Mouse (Mus musculus) limb, embryonic 11.5 days (tissue): ENCODE results near the gene Nlk. TPM values are rescaled to one million over a fixed set of nuclear protein-coding genes. Genes with fewer than 3 reads are reported as not detected.

Experiments used
- ATAC-seq: fragments of 200-750 bp; cut with Nextera tagmentation; 2 replicates; pipeline ENCODE4 v1.8.0; 2017; ENCODE audit warnings: low read depth; ENCODE audit not compliant: insufficient number of reproducible peaks, low FRiP score, low TSS enrichment
- DNase-seq: peaks from one replicate; pipeline ENCODE4 v3.0.0-alpha.2; 2015; ENCODE audit warnings: low spot score
- H3K27ac ChIP-seq: fragments of 300-500 bp; sonication (generic); replicated peaks from 2 replicates; pipeline ENCODE4 v1.5.1; 2014; ENCODE audit warnings: low read depth, mild to moderate bottlenecking, low read length
- H3K27me3 ChIP-seq: fragments of 300-500 bp; sonication (generic); 2 replicates; pipeline ENCODE4 v1.6.1; 2014; ENCODE audit warnings: mild to moderate bottlenecking, low read length, mixed read lengths; ENCODE audit not compliant: control insufficient read depth, insufficient read depth
- H3K36me3 ChIP-seq: fragments of 300-500 bp; sonication (generic); 2 replicates; pipeline ENCODE4 v1.6.1; 2014; ENCODE audit warnings: mild to moderate bottlenecking, low read length, moderate library complexity, mixed read lengths; ENCODE audit not compliant: control insufficient read depth, insufficient read depth
- H3K4me1 ChIP-seq: fragments of 300-500 bp; sonication (generic); 2 replicates; pipeline ENCODE4 v1.6.1; 2014; ENCODE audit warnings: low read length, mixed read lengths; ENCODE audit not compliant: control insufficient read depth, insufficient read depth
- H3K4me2 ChIP-seq: fragments of 300-500 bp; sonication (generic); 2 replicates; pipeline ENCODE4 v1.6.1; 2014; ENCODE audit warnings: low read depth, mild to moderate bottlenecking, moderate library complexity; ENCODE audit not compliant: severe bottlenecking
- H3K4me3 ChIP-seq: fragments of 300-500 bp; sonication (generic); 2 replicates; pipeline ENCODE4 v1.5.1; 2014; ENCODE audit warnings: low read depth, low read length
- H3K9ac ChIP-seq: fragments of 300-500 bp; sonication (generic); 2 replicates; pipeline ENCODE4 v1.6.1; 2014; ENCODE audit warnings: mild to moderate bottlenecking, low read length
- H3K9me3 ChIP-seq: fragments of 300-500 bp; sonication (generic); 2 replicates; pipeline ENCODE4 v1.6.1; 2016; ENCODE audit warnings: low read length; ENCODE audit not compliant: control insufficient read depth
- WGBS: fragments of 180-500 bp; shearing (Covaris S2); extraction: QIAGEN DNeasy Blood & Tissue Kit; methylation state at CpG from one replicate; pipeline ENCODE4 v1.1.7; 2014; 5-methylcytosine and 5-hydroxymethylcytosine counted together
- polyA plus RNA-seq: library from polyadenylated mRNA; unstranded; fragments of >200 nt; fragmentation: Nextera tagmentation; extraction: Ambion mirVana; gene quantifications from 2 replicates; pipeline ENCODE4 v1.2.1, GENCODE M21; 2014

The Nlk gene
- polyA plus RNA-seq, 1 experiment from 2014 or later = 14.2 TPM

- DNase-seq (no peak), ATAC-seq (no peak)
- H3K27me3 ChIP-seq = no peaks in the 10 kb centered on the region
- H3K9ac ChIP-seq = no peak overlapping the region
- WGBS = 52% methylated on average over 6 of the region's 6 CpGs
- H3K4me2 ChIP-seq = no peak overlapping the region
- H3K4me3 ChIP-seq = no peak overlapping the region
- H3K27ac ChIP-seq = no peak overlapping the region
- peaks cover 3% of the 10 kb centered on the region; the same call in 1 of the 2 replicates for H3K36me3 ChIP-seq
- no peaks in the 10 kb centered on the region for H3K9me3 ChIP-seq
- no peaks in the 10 kb centered on the region for H3K4me1 ChIP-seq
Measured at GRCm38 (mm10) chr11:78566775-78567174, 130.4 kb downstream of the Nlk start.

DNA sequence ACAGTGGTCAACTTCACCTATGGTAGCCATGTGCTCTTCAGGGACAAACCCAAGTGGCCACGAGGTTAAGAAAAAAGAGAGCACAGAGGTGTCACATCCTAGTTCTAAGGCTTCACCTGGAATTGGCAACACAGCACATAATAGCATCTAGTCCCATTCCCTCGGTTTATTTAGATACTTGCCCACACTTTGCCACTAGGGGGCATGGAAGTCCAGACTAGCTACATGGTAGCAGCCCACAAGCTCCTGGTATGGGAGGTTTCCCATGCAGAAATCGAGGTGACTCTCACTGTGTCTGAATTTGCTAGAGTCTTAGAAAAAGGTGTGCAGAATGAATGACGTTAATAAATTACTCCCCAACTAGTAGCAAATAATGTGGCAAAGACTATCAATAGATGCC lies 136.7 kb downstream of the Nlk start:
- ATAC-seq (no peak), DNase-seq (peak; percentile 78)
- Histone ChIP-seq H3K4me1 (no peaks in the 10 kb centered on the region; the same call in 1 of the 2 replicates), H3K9ac (no peak overlapping the region), H3K9me3 (no peaks in the 10 kb centered on the region), H3K27ac (no peak overlapping the region), H3K27me3 (no peaks in the 10 kb centered on the region), H3K4me3 (no peak overlapping the region), H3K4me2 (no peak overlapping the region), H3K36me3 (no peaks in the 10 kb centered on the region)
- WGBS = 20% methylated on average over 4 of the region's 4 CpGs

DNA sequence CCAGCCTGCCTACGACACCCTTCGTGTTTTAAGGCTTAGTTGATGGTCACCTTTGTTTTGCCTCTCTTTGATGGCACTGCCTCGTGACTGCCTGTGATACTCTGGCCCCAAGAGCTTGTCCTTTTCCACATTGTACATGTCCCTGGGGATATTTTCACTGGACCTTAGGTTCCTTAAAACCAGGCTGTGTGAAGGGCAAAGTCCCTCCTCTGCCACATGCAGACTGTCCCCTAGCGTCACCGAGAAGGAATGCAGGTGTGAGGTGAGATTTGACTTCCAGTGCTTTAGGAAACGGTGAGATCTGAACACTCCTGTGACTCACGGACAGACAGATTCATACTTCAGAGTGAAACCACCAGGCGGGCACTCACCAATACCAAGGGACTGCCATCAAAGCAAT lies 139.9 kb downstream of the Nlk start:
- Histone ChIP-seq H3K9ac (no peak overlapping the region), H3K27me3 (no peaks in the 10 kb centered on the region), H3K4me3 (no peak overlapping the region), H3K36me3 (no peaks in the 10 kb centered on the region), H3K4me2 (no peak overlapping the region), H3K4me1 (no peaks in the 10 kb centered on the region; the same call in 1 of the 2 replicates), H3K27ac (no peak overlapping the region), H3K9me3 (no peaks in the 10 kb centered on the region)
- WGBS = 56% methylated on average over 8 of the region's 8 CpGs
- DNase-seq = no peak
- ATAC-seq = no peak

GRCm38 (mm10) chr11:78556070-78556469 lies 141.1 kb downstream of the Nlk start:
- H3K36me3 ChIP-seq = no peaks in the 10 kb centered on the region
- H3K4me3 ChIP-seq = no peak overlapping the region
- no peak overlapping the region for H3K9ac ChIP-seq
- H3K4me2 ChIP-seq = no peak overlapping the region
- no peaks in the 10 kb centered on the region for H3K27me3 ChIP-seq
- H3K9me3 ChIP-seq = no peaks in the 10 kb centered on the region
- H3K27ac ChIP-seq = no peak overlapping the region
- ATAC-seq (no peak), DNase-seq (no peak)
- no peaks in the 10 kb centered on the region; the same call in 1 of the 2 replicates for H3K4me1 ChIP-seq
- WGBS = 88% methylated on average over 4 of the region's 4 CpGs

DNA sequence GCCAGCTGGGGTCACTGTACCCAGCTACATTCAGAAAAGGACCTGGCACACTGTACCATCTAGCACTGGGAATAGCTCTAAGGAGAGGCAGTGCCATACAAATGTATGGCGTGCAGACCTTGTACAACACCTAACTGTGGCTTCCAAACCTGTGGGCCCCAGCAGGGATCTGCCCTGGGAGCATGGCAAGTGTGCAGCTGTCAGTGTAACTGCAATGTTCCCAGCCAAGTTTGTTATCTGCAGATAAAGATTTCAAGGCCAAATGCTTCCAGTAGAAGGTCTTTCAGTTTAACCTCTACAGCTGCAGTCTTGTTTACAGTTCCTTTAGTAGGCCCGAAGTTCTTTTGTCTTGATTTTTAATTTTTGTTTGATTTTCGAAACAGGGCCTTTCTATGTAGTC lies 141.6 kb downstream of the Nlk start:
- Histone ChIP-seq H3K36me3 (no peaks in the 10 kb centered on the region), H3K27ac (no peak overlapping the region), H3K27me3 (no peaks in the 10 kb centered on the region), H3K4me1 (no peaks in the 10 kb centered on the region; the same call in 1 of the 2 replicates), H3K9me3 (no peaks in the 10 kb centered on the region), H3K9ac (no peak overlapping the region), H3K4me2 (no peak overlapping the region), H3K4me3 (no peak overlapping the region)
- DNase-seq (no peak), ATAC-seq (no peak)
- 88% methylated on average over 3 of the region's 3 CpGs for WGBS

DNA sequence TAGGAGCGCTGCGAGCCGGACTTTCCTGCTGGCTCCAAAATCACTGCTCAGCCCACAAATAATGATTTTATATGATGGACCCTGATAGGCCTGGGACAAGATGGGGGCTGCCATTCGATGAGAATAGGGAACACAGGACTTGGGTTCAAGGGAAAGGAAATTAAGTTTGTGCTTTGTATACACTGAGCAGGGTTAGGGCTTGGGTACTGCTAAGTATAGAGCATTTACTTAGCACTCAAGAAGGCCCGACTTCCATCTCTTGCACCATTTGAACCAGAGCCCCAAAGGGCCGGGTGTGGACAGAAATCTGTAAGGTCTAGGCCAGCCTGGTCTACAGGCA lies 146.1 kb downstream of the Nlk start:
- Histone ChIP-seq H3K27ac (peak overlapping the region; percentile 16; the same call in 1 of the 2 replicates), H3K4me2 (peak overlapping the region; percentile 62), H3K4me1 (peaks cover 8% of the 10 kb centered on the region; the same call in 1 of the 2 replicates), H3K9ac (peak overlapping the region; percentile 62), H3K36me3 (no peaks in the 10 kb centered on the region; the same call in 1 of the 2 replicates), H3K9me3 (no peaks in the 10 kb centered on the region), H3K4me3 (peak overlapping the region; percentile 56), H3K27me3 (no peaks in the 10 kb centered on the region)
- DNase-seq (no peak), ATAC-seq (peak; percentile 53)
- WGBS = 35% methylated on average over 6 of the region's 6 CpGs

DNA sequence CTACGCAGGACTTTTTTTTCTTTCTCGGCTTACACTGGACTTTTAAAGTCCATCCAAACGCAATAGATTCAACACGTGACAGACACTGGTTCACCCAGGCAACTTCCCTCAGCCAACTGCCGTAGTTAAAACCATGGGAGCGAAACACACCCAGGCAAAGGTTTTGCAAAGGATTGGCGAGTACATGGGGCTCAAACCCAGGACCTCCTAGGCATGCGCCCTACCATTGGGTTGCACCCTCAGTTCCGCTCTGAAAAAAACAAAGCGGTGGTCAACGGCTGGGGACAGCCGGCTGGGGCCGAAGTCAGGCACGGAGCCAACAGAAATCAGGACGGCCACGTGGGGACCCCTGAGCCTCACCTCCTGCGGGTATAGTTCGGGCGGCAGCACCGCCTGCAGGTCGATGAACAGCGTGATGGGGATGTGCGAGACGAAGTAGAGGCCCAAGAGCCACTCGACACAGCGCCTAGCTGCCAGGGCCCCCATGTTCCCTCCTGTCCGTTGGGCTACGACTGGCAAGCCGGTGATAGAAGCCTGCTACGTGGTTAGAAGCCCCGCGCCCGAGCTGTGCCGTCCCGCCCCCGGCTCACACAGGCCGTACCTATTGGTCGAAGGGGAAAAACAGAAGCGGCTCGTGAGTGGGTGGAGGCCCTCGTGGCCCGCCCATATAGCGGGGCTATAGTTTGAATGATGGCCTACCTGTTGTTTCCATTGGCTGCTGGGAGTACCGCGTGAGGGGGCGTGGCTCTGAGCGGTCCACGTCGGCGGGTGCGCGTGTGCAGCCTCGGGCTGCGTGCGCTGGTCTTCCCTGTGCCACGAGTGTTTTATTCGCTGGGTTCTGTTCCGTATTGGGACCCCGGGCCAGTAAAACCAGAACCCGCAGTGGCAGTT lies 146.8 kb downstream of the Nlk start, which contains the start of gene Tmem97:
Gene Tmem97 (minus strand): TSS at position 610 of the 891 bp plus-strand sequence.
- Histone ChIP-seq H3K4me1 (peaks cover 8% of the 10 kb centered on the region; the same call in 1 of the 2 replicates), H3K4me2 (peak within 1 kb of the TSS; percentile 62), H3K9ac (peak within 1 kb of the TSS; percentile 67), H3K27me3 (no peaks in the 10 kb centered on the region), H3K9me3 (no peaks in the 10 kb centered on the region), H3K36me3 (no peaks in the 10 kb centered on the region; the same call in 1 of the 2 replicates), H3K4me3 (peak within 1 kb of the TSS; percentile 56), H3K27ac (peak within 1 kb of the TSS; percentile 50)
- ATAC-seq = peak; percentile 100
- under 1% methylated on average over 60 of the region's 60 CpGs for WGBS
- peak; percentile 96 for DNase-seq

- H3K36me3 ChIP-seq = no peaks in the 10 kb centered on the region; the same call in 1 of the 2 replicates
- no peaks in the 10 kb centered on the region for H3K9me3 ChIP-seq
- ATAC-seq (no peak), DNase-seq (no peak)
- H3K27me3 ChIP-seq = no peaks in the 10 kb centered on the region
- peak overlapping the region; percentile 53 for H3K4me2 ChIP-seq
- H3K4me1 ChIP-seq = peaks cover 8% of the 10 kb centered on the region; the same call in 1 of the 2 replicates
- H3K9ac ChIP-seq = peak overlapping the region; percentile 67
- 6% methylated on average over 5 of the region's 5 CpGs for WGBS
- H3K4me3 ChIP-seq = peak overlapping the region; percentile 56
- H3K27ac ChIP-seq = no peak overlapping the region
Measured at GRCm38 (mm10) chr11:78549491-78549987, 147.6 kb downstream of the Nlk start.
